Mouse (Mus musculus): ENCODE data around the gene Dlx4. TPM values are rescaled to one million over a fixed set of nuclear protein-coding genes. Genes with fewer than 3 reads are reported as not detected.

The Dlx4 gene
- 0.17 and 0.29 TPM in 2 replicates for polyA plus RNA-seq (2012; rRNA removed)

DNA sequence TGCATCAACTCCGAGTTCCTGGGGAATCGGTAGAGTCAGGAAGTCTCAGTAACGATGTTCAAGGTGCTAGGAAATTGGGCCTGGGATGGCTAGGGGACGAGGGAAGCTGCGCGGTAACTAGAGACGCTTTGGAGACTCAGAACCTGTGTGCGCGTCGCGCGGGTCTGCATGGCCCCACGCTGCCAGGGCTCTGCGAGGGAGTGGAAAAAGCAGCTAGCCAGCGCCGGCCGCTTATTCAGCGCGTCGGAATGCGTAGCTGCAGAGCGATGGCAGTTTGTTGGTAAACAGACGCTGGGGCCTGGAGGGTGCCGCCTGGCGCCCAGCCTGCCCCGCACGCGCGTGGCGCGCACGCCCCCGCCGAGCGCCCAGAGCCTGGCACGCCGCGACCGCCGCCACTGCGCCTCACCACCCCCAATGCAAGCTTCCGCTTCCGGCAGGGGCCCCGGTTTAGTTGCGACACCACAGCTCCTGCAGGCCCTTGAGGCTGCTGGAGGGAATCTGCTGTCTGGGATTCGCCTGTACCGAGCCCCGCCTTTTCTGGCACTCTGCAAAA, at the start of gene Dlx4:
Gene Dlx4, minus strand, starts transcription at position 413 of the 553 bp plus-strand sequence.

DNA sequence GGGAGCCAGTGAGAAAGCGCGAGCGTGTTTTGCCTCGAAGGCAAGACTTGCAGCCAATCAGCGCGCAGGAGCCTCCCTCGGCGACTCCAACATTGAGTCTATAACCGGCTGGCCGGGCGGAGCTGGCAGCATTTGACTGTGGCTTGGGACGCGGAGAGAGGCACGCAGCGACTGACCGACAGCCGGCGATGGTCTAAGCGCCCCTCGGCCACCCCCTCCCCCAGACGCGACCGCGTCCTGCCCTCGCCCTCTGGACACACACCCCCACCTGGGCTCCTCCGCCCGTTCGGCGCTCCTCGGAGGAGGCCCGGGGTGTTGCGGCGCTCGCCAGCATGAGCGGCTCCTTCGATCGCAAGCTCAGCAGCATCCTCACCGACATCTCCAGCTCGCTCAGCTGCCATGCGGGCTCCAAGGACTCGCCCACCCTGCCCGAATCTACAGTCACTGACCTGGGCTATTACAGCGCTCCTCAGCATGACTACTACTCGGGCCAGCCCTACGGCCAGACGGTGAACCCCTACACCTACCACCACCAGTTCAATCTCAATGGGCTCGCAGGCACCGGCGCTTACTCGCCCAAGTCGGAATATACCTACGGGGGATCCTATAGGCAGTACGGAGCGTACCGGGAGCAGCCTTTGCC, 26.0 kb downstream of the Dlx4 start, which contains the start of gene Dlx3:
Gene Dlx3, plus strand, starts transcription at position 130 of the 643 bp plus-strand sequence.

Other genes starting within 250 kb of the Dlx4 start
- 7.8 and 12.2 TPM in 2 replicates for gene Col1a1, start 210.0 kb downstream of the Dlx4 start, polyA plus RNA-seq (2012; rRNA removed)
- gene Hils1, start 178.7 kb downstream of the Dlx4 start, polyA plus RNA-seq (2012; rRNA removed): not detected in 2 replicates
- gene Sgca, start 169.9 kb downstream of the Dlx4 start, polyA plus RNA-seq (2012; rRNA removed): 0.02 TPM in 1 of 2 replicates, not detected in the other
- gene Ppp1r9b, start 155.2 kb downstream of the Dlx4 start, polyA plus RNA-seq (2012; rRNA removed): 7.9 and 9.0 TPM in 2 replicates
- gene Samd14, start 136.4 kb downstream of the Dlx4 start, polyA plus RNA-seq (2012; rRNA removed): 12.3 and 13.7 TPM in 2 replicates
- 9.0 and 11.5 TPM in 2 replicates for gene Pdk2, start 104.9 kb downstream of the Dlx4 start, polyA plus RNA-seq (2012; rRNA removed)
- gene Itga3, start 69.5 kb downstream of the Dlx4 start, polyA plus RNA-seq (2012; rRNA removed): 2.4 and 2.6 TPM in 2 replicates
- not detected in 2 replicates for gene Dlx3, start 26.1 kb downstream of the Dlx4 start, polyA plus RNA-seq (2012; rRNA removed)
- gene Tac4, start 115.3 kb upstream of the Dlx4 start, polyA plus RNA-seq (2012; rRNA removed): 0.02 TPM in 2 replicates
- gene Kat7, start 164.0 kb upstream of the Dlx4 start, polyA plus RNA-seq (2012; rRNA removed): 15.8 and 17.7 TPM in 2 replicates
- gene Fam117a, start 190.8 kb upstream of the Dlx4 start, polyA plus RNA-seq (2012; rRNA removed): 72.9 and 73.0 TPM in 2 replicates
- 24.2 and 24.4 TPM in 2 replicates for gene Slc35b1, start 238.4 kb upstream of the Dlx4 start, polyA plus RNA-seq (2012; rRNA removed)